Mouse (Mus musculus): ENCODE measurements around the gene Tfrc. TPM values are rescaled to one million over a fixed set of nuclear protein-coding genes. Genes with fewer than 3 reads are reported as not detected.

Tfrc gene
- polyA plus RNA-seq, 1 experiment from 2014 or later = 50.0 TPM

- H3K27me3 ChIP-seq (replicated peaks; ENCODE audit: low read depth, poor library complexity, severe bottlenecking) = no peaks in the 10 kb centered on the region
- WGBS = 75% methylated on average over 4 of the region's 4 CpGs
- no peak overlapping the region for H3K4me3 ChIP-seq
- 0 out of 2 replicates have a peak overlapping the region, but pooled peaks have one; percentile 73 for H3K27ac ChIP-seq (replicated peaks)
- peaks cover 42% of the 10 kb centered on the region for H3K4me1 ChIP-seq
- no peaks in the 10 kb centered on the region for H3K9me3 ChIP-seq
- no peak for DNase-seq (ENCODE audit: low spot score)
- H3K36me3 ChIP-seq (replicated peaks) = peaks cover 71% of the 10 kb centered on the region
Observed at GRCm38 (mm10) chr16:32668472-32668871, 59.8 kb downstream of the Tfrc start.

- no peaks in the 10 kb centered on the region for H3K9me3 ChIP-seq
- no peaks in the 10 kb centered on the region for H3K27me3 ChIP-seq (replicated peaks; ENCODE audit: low read depth, poor library complexity, severe bottlenecking)
- peaks cover 38% of the 10 kb centered on the region for H3K4me1 ChIP-seq
- WGBS = 93% methylated on average over 10 of the region's 10 CpGs
- peaks cover 72% of the 10 kb centered on the region for H3K36me3 ChIP-seq (replicated peaks)
- no peak overlapping the region for H3K4me3 ChIP-seq
- H3K27ac ChIP-seq (replicated peaks) = no peak overlapping the region
- no peak for DNase-seq (ENCODE audit: low spot score)
Observed at GRCm38 (mm10) chr16:32669243-32669642, 60.5 kb downstream of the Tfrc start.

GRCm38 (mm10) chr16:32670354-32671124 is 61.8 kb downstream of the Tfrc start:
- peaks cover 82% of the 10 kb centered on the region for H3K36me3 ChIP-seq (replicated peaks)
- H3K27me3 ChIP-seq (replicated peaks; ENCODE audit: low read depth, poor library complexity, severe bottlenecking) = no peaks in the 10 kb centered on the region
- no peaks in the 10 kb centered on the region for H3K9me3 ChIP-seq
- DNase-seq (ENCODE audit: low spot score) = no peak
- no peak overlapping the region for H3K4me3 ChIP-seq
- WGBS = 93% methylated on average over 10 of the region's 10 CpGs
- no peak overlapping the region for H3K27ac ChIP-seq (replicated peaks)
- H3K4me1 ChIP-seq = peaks cover 38% of the 10 kb centered on the region

GRCm38 (mm10) chr16:32671206-32671887 is 62.6 kb downstream of the Tfrc start:
- no peak overlapping the region for H3K27ac ChIP-seq (replicated peaks)
- peaks cover 30% of the 10 kb centered on the region for H3K4me1 ChIP-seq
- H3K36me3 ChIP-seq (replicated peaks) = peaks cover 85% of the 10 kb centered on the region
- H3K9me3 ChIP-seq = no peaks in the 10 kb centered on the region
- WGBS = 84% methylated on average over 13 of the region's 13 CpGs
- H3K4me3 ChIP-seq = no peak overlapping the region
- no peaks in the 10 kb centered on the region for H3K27me3 ChIP-seq (replicated peaks; ENCODE audit: low read depth, poor library complexity, severe bottlenecking)
- DNase-seq (ENCODE audit: low spot score) = no peak

GRCm38 (mm10) chr16:32672250-32672649 is 63.5 kb downstream of the Tfrc start:
- 84% methylated on average over 7 of the region's 7 CpGs for WGBS
- Histone ChIP-seq H3K27me3 (replicated peaks; ENCODE audit: low read depth, poor library complexity, severe bottlenecking) (no peaks in the 10 kb centered on the region), H3K4me3 (no peak overlapping the region), H3K9me3 (no peaks in the 10 kb centered on the region), H3K4me1 (peaks cover 21% of the 10 kb centered on the region), H3K36me3 (replicated peaks) (peaks cover 93% of the 10 kb centered on the region), H3K27ac (replicated peaks) (no peak overlapping the region)
- no peak for DNase-seq (ENCODE audit: low spot score)

- H3K4me3 ChIP-seq = no peak overlapping the region
- 71% methylated on average over 13 of the region's 13 CpGs for WGBS
- no peaks in the 10 kb centered on the region for H3K27me3 ChIP-seq (replicated peaks; ENCODE audit: low read depth, poor library complexity, severe bottlenecking)
- DNase-seq (ENCODE audit: low spot score) = no peak
- H3K36me3 ChIP-seq (replicated peaks) = peaks cover 96% of the 10 kb centered on the region
- H3K27ac ChIP-seq (replicated peaks) = 0 out of 2 replicates have a peak overlapping the region, but pooled peaks have one; percentile 19
- no peaks in the 10 kb centered on the region for H3K9me3 ChIP-seq
- H3K4me1 ChIP-seq = peaks cover 15% of the 10 kb centered on the region
Observed at GRCm38 (mm10) chr16:32672861-32673560, 64.3 kb downstream of the Tfrc start.

GRCm38 (mm10) chr16:32674121-32674740 is 65.5 kb downstream of the Tfrc start:
- Histone ChIP-seq H3K36me3 (replicated peaks) (peaks cover 100% of the 10 kb centered on the region), H3K4me1 (peaks cover 16% of the 10 kb centered on the region; the same call in 1 of the 2 replicates), H3K27ac (replicated peaks) (no peak overlapping the region), H3K4me3 (no peak overlapping the region), H3K27me3 (replicated peaks; ENCODE audit: low read depth, poor library complexity, severe bottlenecking) (no peaks in the 10 kb centered on the region), H3K9me3 (no peaks in the 10 kb centered on the region)
- 88% methylated on average over 17 of the region's 17 CpGs for WGBS
- DNase-seq (ENCODE audit: low spot score) = no peak

- peaks cover 96% of the 10 kb centered on the region for H3K36me3 ChIP-seq (replicated peaks)
- DNase-seq (ENCODE audit: low spot score) = no peak
- no peaks in the 10 kb centered on the region for H3K27me3 ChIP-seq (replicated peaks; ENCODE audit: low read depth, poor library complexity, severe bottlenecking)
- H3K9me3 ChIP-seq = no peaks in the 10 kb centered on the region
- H3K27ac ChIP-seq (replicated peaks) = no peak overlapping the region
- H3K4me3 ChIP-seq = no peak overlapping the region
- WGBS = 76% methylated on average over 10 of the region's 10 CpGs
- H3K4me1 ChIP-seq = peaks cover 12% of the 10 kb centered on the region; the same call in 1 of the 2 replicates
Observed at GRCm38 (mm10) chr16:32677040-32677700, 68.5 kb downstream of the Tfrc start.

GRCm38 (mm10) chr16:32677903-32678302 is 69.2 kb downstream of the Tfrc start:
- 75% methylated on average over 14 of the region's 14 CpGs for WGBS
- H3K36me3 ChIP-seq (replicated peaks) = peaks cover 93% of the 10 kb centered on the region
- no peak overlapping the region for H3K4me3 ChIP-seq
- H3K27ac ChIP-seq (replicated peaks) = no peak overlapping the region; the same call in 1 of the 2 replicates
- peaks cover 11% of the 10 kb centered on the region; the same call in 1 of the 2 replicates for H3K4me1 ChIP-seq
- H3K9me3 ChIP-seq = no peaks in the 10 kb centered on the region
- no peak for DNase-seq (ENCODE audit: low spot score)
- H3K27me3 ChIP-seq (replicated peaks; ENCODE audit: low read depth, poor library complexity, severe bottlenecking) = no peaks in the 10 kb centered on the region

GRCm38 (mm10) chr16:32678812-32679211 is 70.1 kb downstream of the Tfrc start:
- Histone ChIP-seq H3K4me3 (no peak overlapping the region), H3K27ac (replicated peaks) (0 out of 2 replicates have a peak overlapping the region, but pooled peaks have one; percentile 27), H3K9me3 (no peaks in the 10 kb centered on the region), H3K4me1 (peaks cover 11% of the 10 kb centered on the region; the same call in 1 of the 2 replicates), H3K36me3 (replicated peaks) (peaks cover 88% of the 10 kb centered on the region), H3K27me3 (replicated peaks; ENCODE audit: low read depth, poor library complexity, severe bottlenecking) (no peaks in the 10 kb centered on the region)
- no peak for DNase-seq (ENCODE audit: low spot score)
- WGBS = 89% methylated on average over 14 of the region's 14 CpGs

- Histone ChIP-seq H3K27me3 (replicated peaks; ENCODE audit: low read depth, poor library complexity, severe bottlenecking) (no peaks in the 10 kb centered on the region), H3K9me3 (no peaks in the 10 kb centered on the region), H3K4me3 (no peak overlapping the region), H3K4me1 (peaks cover 11% of the 10 kb centered on the region; the same call in 1 of the 2 replicates), H3K36me3 (replicated peaks) (peaks cover 77% of the 10 kb centered on the region), H3K27ac (replicated peaks) (no peak overlapping the region)
- no peak for DNase-seq (ENCODE audit: low spot score)
- 95% methylated on average over 16 of the region's 16 CpGs for WGBS
Observed at GRCm38 (mm10) chr16:32679976-32680375, 71.3 kb downstream of the Tfrc start.
